Mouse (Mus musculus) urinary bladder, postnatal 4 days (tissue): ENCODE results near the gene Pxdn.

Experiments used
- DNase-seq, 2 experiments: peaks; one replicate each; pipeline ENCODE4 v3.0.0; 2021 to 2022; ENCODE audit warnings: low spot score in 2 of 2

The Pxdn gene

GRCm38 (mm10) chr12:29952102-29952501, 14.7 kb downstream of the Pxdn start:
- DNase-seq = peak; percentile 31 to 69

- DNase-seq = no peak
Observed at GRCm38 (mm10) chr12:29953999-29954398, 16.6 kb downstream of the Pxdn start.

- no peak for DNase-seq
Observed at GRCm38 (mm10) chr12:29954464-29954863, 17.1 kb downstream of the Pxdn start.

- DNase-seq = no peak
Observed at GRCm38 (mm10) chr12:29956969-29957368, 19.6 kb downstream of the Pxdn start.

GRCm38 (mm10) chr12:29958637-29959036, 21.2 kb downstream of the Pxdn start:
- DNase-seq = no peak

GRCm38 (mm10) chr12:29961041-29961440, 23.6 kb downstream of the Pxdn start:
- DNase-seq = no peak

- DNase-seq = no peak
Observed at GRCm38 (mm10) chr12:29965016-29965415, 27.6 kb downstream of the Pxdn start.

- DNase-seq = no peak
Observed at GRCm38 (mm10) chr12:29971795-29972464, 34.5 kb downstream of the Pxdn start.

- DNase-seq = no peak
Observed at GRCm38 (mm10) chr12:29972533-29972932, 35.1 kb downstream of the Pxdn start.

- no peak for DNase-seq
Observed at GRCm38 (mm10) chr12:29980076-29980475, 42.7 kb downstream of the Pxdn start.

GRCm38 (mm10) chr12:29981722-29982293, 44.4 kb downstream of the Pxdn start:
- no peak for DNase-seq

GRCm38 (mm10) chr12:29983190-29983589, 45.8 kb downstream of the Pxdn start:
- DNase-seq = no peak

GRCm38 (mm10) chr12:29985126-29985525, 47.7 kb downstream of the Pxdn start:
- DNase-seq = no peak

GRCm38 (mm10) chr12:29986241-29986640, 48.8 kb downstream of the Pxdn start:
- no peak for DNase-seq

- DNase-seq = no peak
Observed at GRCm38 (mm10) chr12:29998895-29999294, 61.5 kb downstream of the Pxdn start.

- no peak for DNase-seq
Observed at GRCm38 (mm10) chr12:30001951-30002350, 64.5 kb downstream of the Pxdn start.

GRCm38 (mm10) chr12:30003680-30004364, 66.4 kb downstream of the Pxdn start:
- DNase-seq = no peak

- DNase-seq = no peak
Observed at GRCm38 (mm10) chr12:30004365-30004723, 66.9 kb downstream of the Pxdn start.

- DNase-seq = no peak
Observed at GRCm38 (mm10) chr12:30006586-30006985, 69.2 kb downstream of the Pxdn start.

- no peak for DNase-seq
Observed at GRCm38 (mm10) chr12:30008741-30009140, 71.3 kb downstream of the Pxdn start.

- DNase-seq = no peak
Observed at GRCm38 (mm10) chr12:30015501-30015900, 78.1 kb downstream of the Pxdn start.

- DNase-seq = no peak
Observed at GRCm38 (mm10) chr12:30017131-30017530, 79.7 kb downstream of the Pxdn start.

GRCm38 (mm10) chr12:30020447-30020846, 83.0 kb downstream of the Pxdn start:
- DNase-seq = no peak
